Mouse (Mus musculus) central nervous system, embryonic 18 days (tissue): ENCODE results near the gene Dock1. TPM values are rescaled to one million over a fixed set of nuclear protein-coding genes. Genes with fewer than 3 reads are reported as not detected.

Source experiments
- polyA plus RNA-seq: library from polyadenylated mRNA; depleted of rRNA; stranded (reverse); fragments of >200 nt; gene quantifications from 2 replicates; pipeline ENCODE4 v1.2.3, GENCODE M21; 2012; rRNA removed

Dock1 gene
- 6.1 and 6.7 TPM in 2 replicates for polyA plus RNA-seq

DNA sequence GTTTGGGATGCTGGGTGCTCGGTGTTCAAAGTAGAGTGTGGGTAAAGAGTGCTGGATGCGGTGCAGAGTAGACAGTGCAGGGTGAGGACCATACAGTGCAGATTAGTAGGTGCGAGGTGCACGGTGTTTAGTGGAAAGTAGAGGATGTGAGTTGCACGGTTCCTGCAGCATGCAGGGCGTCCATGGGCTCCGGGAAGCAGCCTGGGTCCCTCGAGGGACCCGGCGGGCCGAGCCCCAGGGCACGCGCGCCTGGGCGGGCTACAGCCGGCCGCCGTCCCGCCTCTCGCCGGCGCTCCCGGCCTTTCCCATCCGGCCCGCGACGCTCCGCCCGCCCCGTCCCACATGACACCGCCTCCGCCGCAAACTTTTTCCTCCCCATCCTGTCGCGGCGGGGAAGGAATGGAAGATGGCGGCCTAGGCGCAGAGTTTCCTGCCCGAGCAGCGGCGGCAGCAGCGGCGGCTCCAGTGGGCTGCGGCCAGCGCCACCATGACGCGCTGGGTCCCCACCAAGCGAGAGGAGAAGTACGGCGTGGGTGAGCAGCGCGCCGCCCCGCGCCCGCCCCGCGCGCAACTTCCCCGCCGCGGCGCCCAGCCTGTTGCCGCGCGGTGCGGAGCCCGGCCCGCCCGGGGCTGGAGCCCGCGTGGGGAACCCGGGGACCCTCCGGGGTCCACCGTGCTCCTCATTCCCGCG is at the start of gene Dock1:
Gene Dock1 (plus strand): TSS at position 343 of the 691 bp plus-strand sequence.

DNA sequence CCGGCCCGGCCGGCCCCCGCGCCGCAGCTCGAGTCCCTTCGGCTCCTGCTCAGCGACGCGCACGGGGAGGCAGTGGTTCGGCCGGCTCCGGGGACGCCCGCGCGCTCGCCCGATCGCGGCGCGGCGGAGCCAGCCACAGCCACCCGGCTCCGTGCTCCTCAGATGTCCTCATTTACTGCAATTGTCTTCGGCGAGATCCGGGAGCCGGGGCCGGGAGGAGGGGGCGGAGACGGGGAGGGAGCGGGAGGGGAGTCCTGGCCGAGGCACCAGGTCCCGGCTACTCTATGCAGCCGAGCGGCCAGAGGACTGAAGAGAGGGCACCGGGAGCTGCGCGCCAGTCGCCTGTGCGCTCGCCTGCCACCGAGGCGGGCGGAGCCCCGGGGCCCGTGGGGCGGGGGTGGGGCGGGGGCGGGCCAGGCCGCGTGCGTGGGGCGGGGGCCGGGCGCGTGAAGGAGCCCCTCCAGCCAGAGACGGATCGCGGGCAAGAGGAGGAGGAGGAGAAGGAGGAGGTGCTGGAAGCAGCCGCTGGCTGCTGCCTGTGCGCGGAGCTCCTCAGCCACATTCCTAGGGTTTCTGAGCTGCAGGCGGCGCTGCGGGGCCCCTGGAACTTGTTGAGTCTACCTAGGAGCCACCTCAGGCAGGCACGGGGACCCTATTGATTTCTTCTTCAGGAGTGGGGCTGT is 267.6 kb downstream of the Dock1 start, which contains the start of gene Fam196a:
Gene Fam196a (minus strand): TSS at position 504 of the 683 bp plus-strand sequence.

